Mouse (Mus musculus): ENCODE data around the gene Pik3cd.
A peak's percentile ranks its signal among the peaks of the same experiment; 100 is the strongest.

The Pik3cd gene

DNA sequence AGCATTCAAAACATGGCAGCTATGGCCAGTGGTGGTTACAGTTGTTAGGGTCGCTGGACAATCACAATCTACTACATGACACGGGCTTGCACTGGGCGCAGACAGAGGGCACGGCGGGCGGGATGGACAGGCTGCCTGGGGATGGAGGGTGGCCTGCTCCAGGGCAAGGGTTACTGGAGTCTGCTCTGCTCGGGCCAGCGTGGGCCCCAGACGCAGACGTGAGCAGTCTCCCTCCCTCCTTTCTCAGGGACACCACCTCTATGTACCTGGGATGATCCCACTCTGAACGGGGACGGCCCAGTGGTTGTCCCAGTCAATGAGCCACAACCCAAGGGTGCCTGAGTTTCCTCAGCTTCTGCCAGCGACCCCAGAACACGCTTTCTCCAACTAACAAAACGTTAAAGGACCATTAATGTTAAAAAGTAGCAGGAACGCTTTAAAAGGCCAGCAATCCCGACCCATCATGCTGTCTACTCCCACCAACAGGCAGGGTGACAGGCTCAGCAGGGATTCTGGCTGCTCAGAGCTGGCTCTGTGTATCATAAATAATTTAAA is 22.6 kb upstream of the Pik3cd start:
- no peak for DNase-seq (ENCODE audit: low spot score)

DNA sequence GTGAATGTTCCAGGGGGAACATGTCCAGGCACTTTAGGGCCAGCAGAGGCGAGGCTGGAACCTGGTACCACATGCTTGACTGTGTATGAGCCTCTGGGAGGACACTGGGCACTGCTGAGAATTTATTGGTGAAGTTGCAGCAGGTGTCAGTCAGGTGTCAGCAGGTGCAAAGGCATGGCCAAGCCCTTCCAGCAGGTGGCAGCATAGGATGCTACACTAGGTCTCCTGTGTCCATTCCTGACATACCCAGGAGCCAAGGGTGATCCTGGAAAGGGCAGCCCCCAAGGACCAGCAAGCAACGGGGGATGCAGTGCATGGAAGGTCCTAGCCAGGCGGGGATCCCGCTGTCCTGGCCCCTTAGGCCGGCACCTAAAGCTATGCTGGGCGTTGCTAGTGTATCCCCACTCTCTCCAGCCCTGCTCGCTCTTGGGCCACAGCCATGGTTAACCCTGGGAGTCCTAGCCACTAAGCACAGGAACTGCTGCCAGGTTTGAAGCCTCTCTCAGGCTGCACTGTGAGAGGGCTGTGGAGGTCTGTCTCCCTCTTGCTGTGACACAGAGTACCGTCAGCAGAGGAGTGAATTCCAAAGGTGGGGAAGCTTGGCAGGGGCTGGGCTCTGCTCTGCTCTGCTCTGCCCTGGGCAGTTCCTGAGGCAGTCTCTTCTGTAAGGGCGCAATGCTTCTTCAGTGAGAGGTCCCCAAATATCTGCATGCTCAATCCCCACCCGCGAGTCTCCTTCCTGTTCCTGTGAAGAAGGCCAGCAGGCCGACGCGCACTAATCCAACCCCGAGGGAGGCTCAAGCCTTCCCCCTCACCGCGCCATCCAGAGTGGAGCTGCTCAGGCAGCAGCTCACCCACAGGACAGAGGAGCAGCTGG is 21.7 kb upstream of the Pik3cd start:
- peak; percentile 58 for DNase-seq (ENCODE audit: low spot score)

DNA sequence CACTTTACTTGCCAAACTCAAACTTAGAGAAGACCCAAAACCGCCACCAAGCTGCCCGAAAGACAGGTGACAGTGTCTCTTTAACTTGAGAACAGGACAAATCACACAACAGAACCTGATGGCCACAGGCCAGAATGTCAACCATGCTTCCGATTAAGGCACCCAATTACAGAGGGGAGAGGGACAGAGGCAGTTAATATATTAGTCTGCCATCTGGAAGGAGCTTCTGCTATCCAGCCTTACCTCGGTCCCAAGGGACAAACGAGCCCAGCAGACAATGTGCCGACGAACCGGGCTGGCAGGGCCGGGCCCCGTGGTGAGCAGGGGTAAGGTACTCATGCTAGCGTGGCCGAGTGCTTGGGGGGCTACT is 20.6 kb upstream of the Pik3cd start:
- peak; percentile 43 for DNase-seq (ENCODE audit: low spot score)

GRCm38 (mm10) chr4:149722104-149723020 is 20.0 kb upstream of the Pik3cd start:
- DNase-seq (ENCODE audit: low spot score), result no peak

GRCm38 (mm10) chr4:149721163-149721562 is 18.8 kb upstream of the Pik3cd start:
- no peak for DNase-seq (ENCODE audit: low spot score)

DNA sequence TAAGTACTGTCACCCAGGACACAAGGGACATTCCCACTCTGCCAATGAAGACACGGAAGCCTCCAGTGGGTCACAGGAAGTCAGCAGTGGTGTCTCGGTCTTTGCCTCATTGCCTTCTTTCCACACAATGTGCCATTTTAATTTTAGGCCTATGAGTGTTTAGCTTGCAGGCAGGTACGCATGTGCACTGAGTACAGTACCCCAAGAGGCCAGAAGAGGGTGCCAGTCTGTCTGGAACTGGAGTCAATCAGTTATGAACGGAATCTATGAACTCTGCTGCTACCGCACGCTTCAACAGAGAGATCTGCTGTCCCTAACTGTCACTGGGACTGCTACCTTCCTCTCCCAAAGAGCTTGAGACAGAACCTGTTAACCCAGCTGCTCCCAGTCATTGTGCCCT is 17.3 kb upstream of the Pik3cd start:
- DNase-seq (ENCODE audit: low spot score), result no peak

GRCm38 (mm10) chr4:149714542-149714941 is 12.2 kb upstream of the Pik3cd start:
- no peak for DNase-seq (ENCODE audit: low spot score)

DNA sequence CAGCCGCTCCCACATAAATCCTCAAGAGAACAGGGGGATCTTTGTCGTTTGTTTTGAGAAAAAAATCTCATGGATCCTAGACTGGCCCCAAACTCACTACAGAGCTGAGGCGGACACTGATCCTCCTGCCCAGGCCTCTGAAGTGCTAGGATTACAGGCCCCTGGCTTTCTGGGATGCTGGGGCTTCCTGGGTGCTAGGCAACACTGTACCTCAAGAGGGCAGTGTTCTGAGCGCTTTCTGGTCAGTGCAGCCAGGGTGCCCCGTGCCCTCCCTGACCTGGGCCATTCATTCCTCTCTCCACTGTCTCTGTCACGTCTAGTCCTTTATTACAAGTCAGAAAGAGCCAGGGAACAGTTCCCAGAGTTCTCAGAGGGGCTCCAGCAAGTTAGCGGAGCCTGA is 9.6 kb upstream of the Pik3cd start:
- no peak for DNase-seq (ENCODE audit: low spot score)

GRCm38 (mm10) chr4:149711485-149711884 is 9.1 kb upstream of the Pik3cd start:
- no peak for DNase-seq (ENCODE audit: low spot score)

GRCm38 (mm10) chr4:149710510-149710909 is 8.1 kb upstream of the Pik3cd start:
- DNase-seq (ENCODE audit: low spot score), result peak; percentile 78

- DNase-seq (ENCODE audit: low spot score), result no peak
Measured at GRCm38 (mm10) chr4:149705941-149706340, 3.6 kb upstream of the Pik3cd start.

DNA sequence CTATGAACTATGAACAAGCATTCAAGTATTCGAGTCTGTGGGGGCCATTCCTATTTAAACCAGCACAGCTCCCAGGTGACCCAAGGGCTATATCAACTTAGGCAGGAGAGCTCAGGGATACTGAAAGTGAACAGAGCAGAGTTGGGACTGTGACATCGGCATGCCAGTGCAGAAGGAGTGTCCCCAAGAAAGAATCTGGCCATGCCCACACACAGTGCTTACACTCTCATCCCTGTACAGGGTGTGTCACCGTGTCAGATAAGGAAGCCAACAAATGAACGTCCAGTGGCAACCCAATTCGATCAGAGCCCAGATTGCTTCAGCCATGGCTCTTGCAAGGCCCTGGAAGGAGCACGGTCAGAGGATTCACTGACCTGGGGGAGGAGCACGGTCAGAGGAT is 2.9 kb upstream of the Pik3cd start:
- DNase-seq (ENCODE audit: low spot score), result no peak

- no peak for DNase-seq (ENCODE audit: low spot score)
Measured at GRCm38 (mm10) chr4:149701426-149702209, 753 bp downstream of the Pik3cd start.

DNA sequence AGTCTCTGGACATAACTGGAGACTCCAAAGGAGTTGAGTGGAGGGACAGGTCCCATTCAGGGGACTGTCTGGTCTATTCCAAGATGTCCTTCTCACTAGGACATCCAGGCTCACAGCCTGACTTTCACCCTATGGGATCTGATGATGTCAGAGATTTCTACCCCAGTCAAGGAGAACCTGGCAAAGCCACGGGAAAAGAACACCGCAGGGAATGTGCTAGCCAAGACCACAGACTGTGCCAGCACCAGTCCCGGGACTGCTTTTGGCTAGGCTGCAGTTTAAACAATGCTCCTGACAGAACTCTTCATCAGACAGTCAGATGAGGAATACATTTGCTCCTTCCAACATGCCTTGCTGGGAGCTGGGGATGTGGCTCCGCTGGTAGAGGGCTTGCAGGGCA is 2.4 kb downstream of the Pik3cd start:
- no peak for DNase-seq (ENCODE audit: low spot score)

DNA sequence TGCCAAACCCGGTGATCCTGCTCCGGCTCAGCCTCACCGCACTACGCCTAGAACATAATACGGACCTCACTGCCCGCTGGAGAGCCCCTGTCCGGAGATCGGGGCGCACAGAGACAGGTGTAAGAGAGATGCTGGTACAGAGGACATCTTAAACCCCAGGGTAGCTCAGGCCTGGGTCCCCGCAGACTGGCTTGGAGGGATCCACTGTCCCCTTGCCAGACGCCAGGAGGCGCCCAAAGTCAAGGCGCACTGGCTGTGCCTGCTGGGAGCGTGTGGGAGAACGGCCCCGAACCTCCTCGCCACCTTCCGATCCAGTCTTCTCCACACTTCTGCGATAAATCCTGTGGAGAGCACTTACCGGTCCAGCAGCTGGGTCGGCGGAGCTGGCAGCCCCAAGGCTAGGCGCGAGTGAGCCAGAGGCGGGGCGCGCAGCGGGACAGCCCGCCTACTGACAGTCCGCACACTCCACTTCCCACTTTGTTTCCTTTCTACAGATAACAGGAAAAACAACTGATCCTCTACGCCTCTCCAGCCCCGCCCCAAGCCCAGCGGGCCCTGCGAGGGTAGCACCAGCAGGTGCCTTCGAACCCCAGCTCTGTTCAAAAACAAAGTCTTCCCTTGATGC is 4.1 kb downstream of the Pik3cd start:
- DNase-seq (ENCODE audit: low spot score), result peak; percentile 67

GRCm38 (mm10) chr4:149697506-149698196 is 4.7 kb downstream of the Pik3cd start:
- DNase-seq (ENCODE audit: low spot score), result peak; percentile 31

DNA sequence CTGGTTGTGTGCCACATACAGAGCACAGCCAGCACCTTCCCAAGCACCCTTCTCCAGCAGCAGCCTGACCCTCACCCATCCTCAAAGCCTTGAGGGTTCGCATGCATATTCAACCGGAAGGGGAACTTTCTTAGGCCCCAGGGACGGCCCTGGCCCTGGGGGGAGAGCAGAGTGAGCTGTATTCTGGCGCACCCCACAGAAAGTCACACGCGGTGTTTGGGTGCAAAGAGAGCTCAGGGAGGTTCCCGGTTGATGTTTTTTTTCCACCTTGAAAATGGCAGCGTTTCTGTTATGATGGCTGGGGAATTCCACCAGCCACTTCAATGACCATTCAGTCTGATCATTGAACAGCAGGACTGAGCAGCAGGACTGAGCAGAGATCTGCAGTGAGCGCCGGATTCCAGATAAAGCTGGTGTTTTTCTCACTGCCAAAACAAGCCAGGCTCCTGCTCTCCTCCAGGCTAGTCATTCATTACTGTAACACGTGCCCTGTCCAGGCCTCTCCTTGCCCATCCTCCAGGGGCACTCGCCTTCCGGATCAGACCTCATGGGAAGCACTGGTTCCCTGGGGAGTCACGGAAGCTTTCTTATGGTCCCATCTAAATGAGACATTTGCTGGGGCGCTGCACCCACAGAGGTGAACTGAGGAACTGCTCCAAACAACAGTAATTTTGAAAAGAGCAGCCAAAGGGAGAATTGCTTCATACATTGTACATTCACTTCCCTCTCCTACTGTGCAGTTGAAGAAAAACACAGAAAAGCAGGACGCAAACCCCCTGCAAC is 6.0 kb downstream of the Pik3cd start:
- peak; percentile 84 for DNase-seq (ENCODE audit: low spot score)

DNA sequence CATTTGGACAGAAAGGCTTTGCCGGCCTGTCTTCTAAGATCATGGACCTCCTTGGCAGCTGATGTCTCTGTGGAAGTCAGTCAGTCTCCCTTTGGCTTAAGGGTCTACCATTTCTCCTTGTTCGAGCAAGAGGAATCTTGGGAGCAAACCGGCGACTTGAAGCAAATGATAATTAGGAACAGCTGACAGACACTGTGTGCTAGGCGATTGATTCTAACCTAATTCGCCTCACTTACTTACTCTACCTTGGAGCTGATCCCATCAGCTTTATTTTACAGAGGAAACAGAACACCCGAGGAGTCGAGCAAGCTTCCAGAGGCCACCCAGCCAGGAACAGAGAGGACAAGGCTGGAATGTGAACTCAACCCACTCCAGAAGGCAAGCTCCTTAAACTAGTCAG is 11.0 kb downstream of the Pik3cd start:
- DNase-seq (ENCODE audit: low spot score), result no peak

DNA sequence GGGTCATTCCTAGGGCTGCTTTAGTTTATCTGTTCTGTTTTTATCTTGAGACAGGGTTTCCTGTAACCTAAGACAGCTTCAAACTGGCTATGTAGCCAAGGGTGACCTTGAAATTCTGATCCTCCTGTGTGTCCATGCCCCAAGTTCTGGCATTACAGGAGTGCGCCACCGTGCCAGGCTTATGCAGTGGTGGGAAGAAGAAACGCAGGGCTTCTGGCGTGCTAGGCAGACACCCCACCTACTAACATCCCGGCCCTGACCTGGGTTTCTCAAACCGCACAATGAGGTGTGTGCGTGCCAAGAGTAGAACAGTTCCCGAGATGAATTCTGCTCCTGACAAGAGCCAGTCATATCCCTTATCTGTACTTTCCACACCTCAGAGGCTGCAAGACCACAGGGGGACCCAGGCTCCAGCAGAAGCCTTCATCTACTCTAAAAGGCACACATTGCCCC is 11.5 kb downstream of the Pik3cd start:
- DNase-seq (ENCODE audit: low spot score), result no peak
